Mouse (Mus musculus) liver, adult 2 months (tissue): ENCODE data around the gene Mnx1. TPM values are rescaled to one million over a fixed set of nuclear protein-coding genes. Genes with fewer than 3 reads are reported as not detected.

Experiments used
- DNase-seq: peaks from one replicate; pipeline ENCODE4 v3.0.0-alpha.2; 2011; ENCODE audit warnings: low read depth, low spot score; ENCODE audit errors: extremely low read depth
- H3K27ac ChIP-seq: fragments of 200-500 bp; replicated peaks from 2 replicates; pipeline ENCODE4 v1.5.1; 2012; ENCODE audit warnings: low read depth, mild to moderate bottlenecking, control low read depth, inconsistent platforms, low read length; ENCODE audit not compliant: insufficient read depth
- H3K27me3 ChIP-seq: fragments of 200-500 bp; 2 replicates; pipeline ENCODE4 v1.6.1; 2012; ENCODE audit warnings: mild to moderate bottlenecking, moderate library complexity, low read length, inconsistent platforms; ENCODE audit not compliant: control insufficient read depth, insufficient read depth
- H3K36me3 ChIP-seq: fragments of 200-500 bp; 2 replicates; pipeline ENCODE4 v1.6.1; 2012; ENCODE audit warnings: low read length, inconsistent platforms; ENCODE audit not compliant: control insufficient read depth, insufficient read depth
- H3K4me1 ChIP-seq: fragments of 200-500 bp; 2 replicates; pipeline ENCODE4 v1.6.1; 2011; ENCODE audit warnings: low read length; ENCODE audit not compliant: control insufficient read depth, insufficient read depth
- H3K4me3 ChIP-seq: fragments of 200-500 bp; 2 replicates; pipeline ENCODE4 v1.5.1; 2011; ENCODE audit warnings: low read depth, mild to moderate bottlenecking, control low read depth, low read length, moderate library complexity; ENCODE audit not compliant: insufficient read depth
- H3K79me2 ChIP-seq: fragments of 200-500 bp; 2 replicates; pipeline ENCODE4 v1.6.1; 2012; ENCODE audit warnings: inconsistent platforms, mild to moderate bottlenecking, low read length, moderate library complexity; ENCODE audit not compliant: control insufficient read depth, insufficient read depth
- H3K9ac ChIP-seq: fragments of 200-500 bp; 2 replicates; pipeline ENCODE4 v1.6.1; 2012; ENCODE audit warnings: low read depth, mild to moderate bottlenecking, control low read depth, inconsistent platforms, low read length
- CTCF ChIP-seq: fragments of 200-500 bp; IDR thresholded peaks from 2 replicates; pipeline ENCODE4 v1.5.1; 2011; ENCODE audit warnings: low read depth, low read length, control low read depth
- POLR2A ChIP-seq: fragments of 200-500 bp; IDR thresholded peaks from 2 replicates; pipeline ENCODE4 v1.6.1; 2011; ENCODE audit warnings: low read length, control low read depth; ENCODE audit not compliant: insufficient read depth; ENCODE audit errors: extremely low read depth
- WGBS: fragments of 180-500 bp; shearing (Covaris S2); methylation state at CpG from one replicate; pipeline ENCODE4 v1.1.7; 2018; 5-methylcytosine and 5-hydroxymethylcytosine counted together
- polyA plus RNA-seq: library from polyadenylated mRNA; depleted of rRNA; stranded (reverse); fragments of >200 nt; gene quantifications from 2 replicates; pipeline ENCODE4 v1.2.3, GENCODE M21; 2012
- total RNA-seq: library from RNA; depleted of rRNA; stranded (reverse); fragments of >200 nt; gene quantifications from 2 replicates; pipeline ENCODE4 v1.2.3, GENCODE M21; 2014

Gene Mnx1
- total and polyA plus RNA-seq, 2 experiments = not detected

- H3K79me2 ChIP-seq = no peaks in the 10 kb centered on the region
- no peak overlapping the region for H3K9ac ChIP-seq
- H3K36me3 ChIP-seq = no peaks in the 10 kb centered on the region
- TF ChIP-seq POLR2A (no peak), CTCF (no peak)
- WGBS = 6% methylated on average over 5 of the region's 5 CpGs
- no peak overlapping the region for H3K27ac ChIP-seq
- no peaks in the 10 kb centered on the region for H3K4me1 ChIP-seq
- peaks cover 38% of the 10 kb centered on the region for H3K27me3 ChIP-seq
- no peak for DNase-seq
- no peak overlapping the region for H3K4me3 ChIP-seq
Observed at GRCm38 (mm10) chr5:29475556-29475955, 2.7 kb downstream of the Mnx1 start.

GRCm38 (mm10) chr5:29475041-29475440 lies 3.2 kb downstream of the Mnx1 start:
- Histone ChIP-seq H3K27ac (no peak overlapping the region), H3K4me3 (no peak overlapping the region), H3K4me1 (no peaks in the 10 kb centered on the region), H3K27me3 (peaks cover 36% of the 10 kb centered on the region), H3K36me3 (no peaks in the 10 kb centered on the region), H3K9ac (no peak overlapping the region), H3K79me2 (no peaks in the 10 kb centered on the region)
- 4% methylated on average over 10 of the region's 10 CpGs for WGBS
- no peak for TF ChIP-seq POLR2A
- TF ChIP-seq CTCF = no peak
- DNase-seq = no peak

- H3K9ac ChIP-seq = no peak overlapping the region
- H3K36me3 ChIP-seq = no peaks in the 10 kb centered on the region
- peaks cover 34% of the 10 kb centered on the region for H3K27me3 ChIP-seq
- 3% methylated on average over 35 of the region's 35 CpGs for WGBS
- no peaks in the 10 kb centered on the region for H3K79me2 ChIP-seq
- DNase-seq = no peak
- no peak overlapping the region for H3K4me3 ChIP-seq
- TF ChIP-seq CTCF = no peak
- no peak for TF ChIP-seq POLR2A
- no peak overlapping the region for H3K27ac ChIP-seq
- H3K4me1 ChIP-seq = no peaks in the 10 kb centered on the region
Observed at GRCm38 (mm10) chr5:29474246-29474960, 3.9 kb downstream of the Mnx1 start.

- no peak overlapping the region for H3K4me3 ChIP-seq
- TF ChIP-seq CTCF (no peak), POLR2A (no peak)
- H3K36me3 ChIP-seq = no peaks in the 10 kb centered on the region
- WGBS = 3% methylated on average over 35 of the region's 35 CpGs
- H3K27ac ChIP-seq = no peak overlapping the region
- peaks cover 30% of the 10 kb centered on the region for H3K27me3 ChIP-seq
- H3K79me2 ChIP-seq = no peaks in the 10 kb centered on the region
- H3K9ac ChIP-seq = no peak overlapping the region
- no peak for DNase-seq
- no peaks in the 10 kb centered on the region for H3K4me1 ChIP-seq
Observed at GRCm38 (mm10) chr5:29473551-29474245, 4.6 kb downstream of the Mnx1 start.

- TF ChIP-seq CTCF (no peak), POLR2A (no peak)
- H3K79me2 ChIP-seq = no peaks in the 10 kb centered on the region
- no peak overlapping the region for H3K9ac ChIP-seq
- H3K36me3 ChIP-seq = no peaks in the 10 kb centered on the region
- H3K27ac ChIP-seq = no peak overlapping the region
- no peaks in the 10 kb centered on the region for H3K4me1 ChIP-seq
- no peak for DNase-seq
- H3K27me3 ChIP-seq = peaks cover 24% of the 10 kb centered on the region
- WGBS = 2% methylated on average over 22 of the region's 22 CpGs
- no peak overlapping the region for H3K4me3 ChIP-seq
Observed at GRCm38 (mm10) chr5:29471855-29472665, 6.2 kb downstream of the Mnx1 start.
